Mouse (Mus musculus): Measurements from ENCODE around the gene Usp7.
A peak's percentile ranks its signal among the peaks of the same experiment; 100 is the strongest.
"Not testable (repeated sequence)": the region's sequence is repeated elsewhere in the genome, so short reads cannot be mapped to it uniquely, and the experiment has no call there.

Gene Usp7

DNA sequence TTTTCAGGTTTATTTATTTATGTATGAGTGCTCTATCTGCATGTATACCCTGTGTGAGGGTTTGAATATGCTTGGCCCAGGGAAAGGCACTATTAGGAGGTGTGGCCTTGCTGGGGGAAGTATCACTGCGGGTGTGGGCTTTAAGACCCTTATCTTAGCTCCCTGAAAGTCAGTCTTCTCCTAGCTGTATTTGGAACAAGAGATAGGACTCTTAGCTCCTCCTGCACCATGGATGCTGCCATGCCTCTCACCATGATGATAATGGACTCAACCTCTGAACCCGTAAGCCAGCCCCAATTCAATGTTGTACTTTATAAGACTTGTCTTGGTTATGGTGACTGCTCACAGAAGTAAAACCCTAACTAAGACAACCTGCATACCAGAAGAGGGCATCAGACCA lies 39.8 kb downstream of the Usp7 start:
- no peak for DNase-seq (ENCODE audit: low read depth, low spot score)

DNA sequence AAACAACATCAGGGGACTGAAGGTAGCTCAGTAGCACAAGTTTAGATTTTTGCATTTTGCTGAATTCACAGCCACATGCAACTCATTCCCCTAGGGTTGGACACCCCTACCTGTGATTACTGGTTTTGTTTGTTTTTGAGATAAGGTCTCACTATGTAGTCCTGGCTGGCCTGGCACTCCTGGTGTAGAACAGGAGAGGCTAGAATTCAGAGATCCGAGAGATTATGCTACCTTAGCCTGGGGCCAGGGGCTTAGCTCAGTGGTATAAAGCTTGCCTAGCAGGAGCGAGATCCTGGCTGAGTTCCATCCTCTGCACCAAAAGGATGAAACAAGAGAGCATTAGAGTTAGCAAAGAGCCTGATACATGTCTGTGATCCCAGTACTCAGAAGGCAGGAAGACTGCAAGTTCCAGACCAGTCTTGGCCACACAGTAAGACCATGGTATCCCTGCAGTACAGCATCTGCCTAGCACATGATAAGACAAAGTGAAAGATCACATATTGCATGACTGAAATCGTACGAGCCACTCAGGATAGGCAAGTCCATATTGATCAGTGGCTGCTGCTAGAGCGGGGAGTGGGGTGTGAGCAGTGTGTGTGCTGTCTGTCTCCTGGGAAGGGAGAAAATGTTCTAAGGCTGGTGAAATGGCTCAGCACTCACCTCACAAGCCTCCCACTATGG lies 40.4 kb downstream of the Usp7 start:
- no peak for DNase-seq (ENCODE audit: low read depth, low spot score)

DNA sequence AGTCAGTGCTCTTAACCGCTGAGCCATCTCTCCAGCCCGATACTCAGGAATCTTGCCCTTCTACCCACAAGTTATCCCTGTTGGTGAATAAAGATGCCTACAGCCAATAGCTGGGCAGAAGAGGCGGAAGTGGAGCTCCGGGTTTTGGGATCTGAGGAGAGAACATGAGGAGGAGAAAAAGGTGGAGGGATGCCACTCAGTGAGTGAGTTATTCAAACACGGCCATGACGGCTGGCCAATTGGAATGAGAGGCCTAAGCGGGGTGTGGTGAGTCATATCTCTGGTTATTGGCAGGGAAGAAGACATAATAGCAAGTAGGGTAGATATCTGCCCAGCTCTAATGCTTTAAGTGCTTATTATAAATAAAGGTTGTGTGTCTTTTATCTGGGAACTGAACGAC lies 43.2 kb downstream of the Usp7 start:
- DNase-seq (ENCODE audit: low read depth, low spot score) = no peak

DNA sequence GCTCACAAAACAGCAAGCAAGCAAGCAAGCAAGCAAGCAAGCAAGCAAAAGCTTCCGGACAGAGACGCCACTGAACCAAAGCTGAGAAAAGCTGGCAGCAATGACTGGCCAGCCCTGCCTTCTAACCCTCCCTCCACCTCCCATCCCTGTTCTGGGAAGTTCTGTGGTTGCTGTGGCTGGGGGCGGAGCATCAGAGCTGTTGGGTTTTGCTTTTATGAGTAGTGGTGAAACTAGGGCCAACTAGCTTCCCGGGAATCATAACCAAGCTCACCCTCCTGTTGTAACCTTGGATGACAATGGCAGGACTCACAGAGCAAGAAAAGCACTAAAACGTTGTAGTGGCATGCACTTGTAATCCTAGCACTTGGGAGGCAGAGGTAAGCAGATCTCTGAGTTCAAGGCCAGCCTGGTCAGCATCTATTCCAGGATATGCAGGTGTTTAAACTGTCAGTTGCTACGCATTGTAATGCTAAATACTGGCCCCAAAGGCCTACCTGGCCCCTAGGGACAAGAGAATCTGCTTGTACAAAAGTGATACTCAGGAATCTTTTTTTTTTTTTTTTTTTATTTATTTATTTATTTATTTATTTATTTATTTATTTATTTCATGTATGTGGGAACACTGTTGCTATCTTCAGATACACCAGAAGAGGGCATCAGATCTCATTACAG lies 43.8 kb downstream of the Usp7 start:
- no peak for DNase-seq (ENCODE audit: low read depth, low spot score)

DNA sequence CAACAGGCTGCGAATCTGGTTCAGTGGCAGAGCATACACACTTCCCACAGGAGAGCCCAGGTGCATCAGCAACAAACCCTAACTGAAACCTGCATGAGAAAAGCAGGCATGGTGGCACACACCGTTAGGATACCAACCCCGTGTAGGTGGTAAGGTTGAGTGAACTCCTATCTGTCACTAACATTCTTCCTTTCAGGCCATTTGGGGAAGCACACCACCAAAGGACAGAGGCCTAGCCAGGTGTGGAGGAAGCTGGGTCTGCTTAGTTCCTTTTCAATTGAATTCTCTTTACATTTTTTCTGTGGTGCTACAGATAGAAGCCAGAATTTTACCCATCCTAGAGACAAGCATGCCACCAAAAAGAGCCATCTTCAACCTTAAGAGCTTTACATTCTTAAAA lies 44.3 kb downstream of the Usp7 start:
- no peak for DNase-seq (ENCODE audit: low read depth, low spot score)

DNA sequence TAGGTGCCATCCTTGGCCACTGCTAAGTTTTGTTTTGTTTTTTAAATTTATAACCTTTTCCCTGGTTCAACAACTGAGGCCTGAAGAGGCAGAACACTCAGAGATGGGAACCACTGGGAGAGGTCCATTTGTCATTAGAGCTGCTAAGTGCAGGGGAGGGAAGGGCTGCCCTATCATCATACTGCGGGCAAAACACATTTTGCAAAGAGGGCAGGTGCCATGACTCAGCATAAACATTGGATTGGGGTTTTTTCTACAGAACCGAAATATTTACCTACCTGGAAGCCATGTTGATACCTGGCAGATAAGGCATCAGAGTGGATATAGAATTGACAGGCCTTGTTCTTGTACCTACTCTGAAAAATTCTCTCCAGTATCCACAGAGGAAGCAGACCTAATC lies 45.6 kb downstream of the Usp7 start:
- no peak for DNase-seq (ENCODE audit: low read depth, low spot score)

DNA sequence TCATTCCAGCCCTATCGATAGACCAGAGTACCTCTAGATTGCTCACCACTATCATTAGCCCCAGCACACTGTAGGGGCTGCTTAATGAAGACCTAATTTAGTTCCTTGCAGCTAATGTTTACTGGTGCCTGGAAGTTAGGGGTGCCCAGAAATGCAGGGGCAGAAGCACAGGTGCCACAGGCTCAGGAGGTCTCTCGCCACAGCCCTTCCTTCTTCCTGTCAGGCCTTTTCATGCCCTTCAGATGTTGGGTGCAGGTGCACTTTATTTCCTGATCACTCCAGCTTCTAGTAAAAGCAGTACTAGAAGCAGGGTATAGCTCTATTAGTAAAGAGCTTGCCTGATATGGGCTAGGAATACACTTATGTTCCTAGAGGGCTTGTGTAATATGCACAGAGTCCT lies 46.4 kb downstream of the Usp7 start:
- DNase-seq (ENCODE audit: low read depth, low spot score) = no peak

DNA sequence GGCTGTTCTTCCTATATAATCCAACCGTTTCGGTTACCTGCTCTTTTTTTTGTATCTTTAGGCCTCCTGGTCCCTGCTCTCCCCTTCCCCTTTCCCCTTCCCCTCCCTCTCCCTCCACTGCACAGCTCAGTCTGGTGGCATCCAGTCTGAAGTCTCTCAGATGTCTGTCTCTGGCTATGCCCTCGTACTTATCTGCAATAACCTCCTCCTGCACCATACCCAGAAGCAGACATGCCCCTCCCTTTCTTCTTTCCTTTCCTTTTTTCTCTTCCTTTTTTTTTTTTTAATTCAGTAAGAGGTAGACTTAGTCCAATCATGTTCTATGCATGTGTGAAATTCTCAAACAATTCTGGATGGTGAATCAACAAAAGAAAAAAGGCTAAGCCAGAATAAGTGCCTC lies 48.1 kb downstream of the Usp7 start:
- no peak for DNase-seq (ENCODE audit: low read depth, low spot score)

DNA sequence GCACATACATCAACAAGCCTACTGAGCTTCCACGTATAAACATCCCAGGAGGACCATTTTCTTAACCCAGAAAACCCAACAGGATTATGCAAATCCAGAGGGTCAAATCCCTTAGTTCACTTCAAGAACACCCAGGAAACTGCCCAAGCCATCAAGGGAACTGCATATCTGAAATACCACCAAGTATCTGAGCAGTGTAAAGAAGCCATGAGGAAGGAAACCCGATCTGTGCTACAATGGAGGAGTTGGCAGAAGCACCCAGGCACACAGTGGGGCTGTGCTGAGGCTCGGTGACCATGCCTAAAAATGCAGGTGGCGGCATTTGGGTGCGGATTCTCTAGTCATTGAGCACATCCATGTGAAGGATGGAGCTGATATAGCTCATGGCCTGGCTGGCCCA lies 50.4 kb downstream of the Usp7 start:
- DNase-seq (ENCODE audit: low read depth, low spot score) = no peak

DNA sequence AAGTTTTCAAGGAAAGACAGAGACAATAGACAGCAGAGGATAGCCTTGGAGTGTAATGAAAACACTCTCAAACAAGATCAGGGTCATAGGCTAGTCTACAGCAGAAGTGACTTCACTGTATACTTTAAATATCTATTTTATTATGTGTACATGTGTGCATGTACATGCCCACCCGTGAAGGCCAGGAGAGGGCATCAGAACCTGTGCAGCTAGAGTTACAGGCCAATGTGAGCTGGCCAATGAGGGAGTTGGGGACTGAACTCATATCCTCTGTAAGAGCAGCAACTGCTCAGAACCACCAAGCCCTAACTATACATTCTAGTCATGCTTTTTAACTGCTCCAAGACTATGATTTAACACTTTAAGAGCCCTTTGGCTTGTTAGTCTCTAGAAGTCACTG lies 51.0 kb downstream of the Usp7 start:
- no peak for DNase-seq (ENCODE audit: low read depth, low spot score)

DNA sequence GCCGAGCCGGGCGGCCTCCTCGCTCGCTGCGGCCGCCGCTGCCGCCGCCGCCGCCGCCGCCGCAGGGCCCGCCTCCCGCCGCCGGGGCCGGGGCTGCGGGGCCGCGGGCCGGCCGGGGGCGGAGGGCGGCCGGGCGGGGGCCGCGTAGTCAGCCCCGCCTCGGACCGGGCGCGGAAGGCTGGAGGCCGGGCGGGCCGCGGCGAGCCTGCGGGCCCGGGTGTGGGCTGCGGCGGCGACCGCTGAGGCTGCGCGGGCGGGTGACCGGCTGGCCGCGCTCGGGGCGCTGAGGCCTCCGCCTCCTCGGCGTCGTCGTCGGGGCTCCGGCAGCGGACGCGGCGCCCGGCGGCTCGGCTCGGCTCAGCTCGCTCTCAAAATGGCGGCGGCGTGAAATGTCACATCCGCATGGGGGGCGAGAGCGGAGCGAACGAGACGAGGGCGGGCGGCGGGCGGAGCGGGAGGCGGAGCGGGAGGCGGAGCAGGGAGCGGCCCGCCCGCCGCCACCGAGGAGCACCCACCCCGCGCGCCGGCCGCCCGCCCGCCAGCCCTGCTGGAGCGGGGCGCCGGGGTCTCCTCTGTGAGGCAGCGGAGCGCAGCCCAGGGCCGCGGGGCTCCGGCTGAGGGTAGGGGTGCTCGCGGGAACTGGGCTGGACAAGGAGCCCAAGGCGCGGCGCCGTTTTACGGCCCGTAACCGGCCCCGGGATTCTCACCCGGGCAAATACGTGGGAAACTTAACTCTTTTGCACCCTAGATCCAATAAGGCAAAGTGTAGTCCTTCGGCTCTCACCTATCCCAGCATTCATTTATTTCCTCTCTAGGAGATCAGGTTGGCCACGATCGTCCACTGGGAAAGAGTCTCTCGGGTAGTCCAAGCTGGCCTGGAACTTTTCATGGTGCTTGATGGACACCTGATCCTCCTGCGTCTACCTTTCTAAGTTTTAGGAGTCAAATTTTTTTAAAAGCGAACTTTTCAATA lies 53.3 kb downstream of the Usp7 start:
- peak; percentile 95 for DNase-seq (ENCODE audit: low read depth, low spot score)

DNA sequence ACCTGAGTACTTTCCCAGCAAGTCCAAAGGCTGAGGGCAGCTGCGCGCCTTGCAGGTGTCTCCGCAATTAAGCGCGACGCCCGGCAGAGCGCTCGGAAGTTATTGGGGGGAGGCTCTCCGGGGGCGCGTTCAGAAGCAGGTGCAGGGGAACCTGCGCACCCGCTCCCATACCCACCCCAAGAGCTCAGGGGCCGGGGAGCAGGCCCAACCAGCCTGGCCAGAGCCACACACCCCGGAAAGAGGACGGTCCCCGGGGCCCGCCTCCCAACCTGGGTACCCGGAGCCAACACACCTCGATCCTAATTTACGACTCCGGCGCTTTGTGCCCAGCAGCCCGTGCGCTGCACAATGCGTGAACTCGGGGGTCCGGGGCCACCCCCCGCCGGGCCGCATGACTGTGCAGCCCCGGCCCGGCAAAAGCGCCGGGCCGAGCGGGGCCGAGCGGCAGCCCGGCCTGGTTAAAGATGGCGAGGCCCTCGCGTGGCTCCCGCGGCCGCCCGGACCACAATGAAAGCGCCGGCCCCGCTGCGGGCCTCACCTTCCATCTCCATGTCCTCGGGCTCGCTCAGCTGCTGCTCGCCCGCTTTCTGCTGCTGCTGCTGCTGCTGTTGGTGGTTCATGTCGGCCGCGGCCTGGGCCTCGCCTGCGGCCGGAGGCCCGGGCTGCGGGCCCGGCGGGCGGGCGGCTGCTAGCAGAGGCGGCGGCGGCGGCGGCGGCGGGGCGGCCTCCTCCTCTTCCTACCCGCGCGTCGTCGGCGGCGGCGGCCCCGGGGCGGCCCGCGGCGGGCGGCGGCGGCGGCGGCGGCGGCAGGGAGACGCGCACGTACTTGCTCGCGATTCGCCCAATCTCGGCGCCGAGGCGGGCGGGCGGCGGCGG lies 54.2 kb downstream of the Usp7 start:
- peak; percentile 51 for DNase-seq (ENCODE audit: low read depth, low spot score)

DNA sequence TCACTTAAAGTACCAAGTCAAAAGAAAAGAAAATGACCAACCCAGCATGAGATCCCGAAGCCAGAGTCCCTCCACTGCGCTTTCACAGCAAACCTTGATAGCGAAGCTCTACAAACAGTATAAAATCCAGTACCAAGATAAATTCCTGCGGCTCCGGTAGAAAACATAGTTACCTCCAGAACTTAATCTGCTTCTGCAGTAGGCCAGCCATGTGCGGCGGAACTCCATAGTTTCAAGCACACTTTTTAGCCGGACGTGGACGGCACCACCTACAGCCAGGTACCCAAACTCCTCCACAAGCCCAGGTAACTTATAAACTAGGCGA lies 54.8 kb downstream of the Usp7 start:
- no peak for DNase-seq (ENCODE audit: low read depth, low spot score)

DNA sequence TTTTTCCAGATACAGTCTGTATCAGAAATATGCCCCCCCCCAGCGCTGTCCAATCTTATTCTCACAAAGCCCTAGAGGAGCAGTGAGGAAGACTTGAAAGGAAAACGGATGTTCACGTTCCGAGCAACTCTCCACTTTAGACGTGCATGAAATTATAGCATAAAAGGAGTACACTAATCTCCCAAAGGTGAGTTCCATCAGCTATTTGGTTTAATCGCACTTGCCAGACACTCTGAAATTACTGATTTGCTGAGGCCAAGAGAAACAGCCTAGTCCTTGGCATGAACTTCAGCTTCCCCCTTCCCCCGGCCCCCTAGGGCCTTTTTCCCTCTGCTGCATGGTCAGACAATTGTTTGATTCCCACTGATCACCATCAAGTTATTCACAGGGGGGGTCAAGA lies 55.4 kb downstream of the Usp7 start:
- DNase-seq (ENCODE audit: low read depth, low spot score) = no peak

DNA sequence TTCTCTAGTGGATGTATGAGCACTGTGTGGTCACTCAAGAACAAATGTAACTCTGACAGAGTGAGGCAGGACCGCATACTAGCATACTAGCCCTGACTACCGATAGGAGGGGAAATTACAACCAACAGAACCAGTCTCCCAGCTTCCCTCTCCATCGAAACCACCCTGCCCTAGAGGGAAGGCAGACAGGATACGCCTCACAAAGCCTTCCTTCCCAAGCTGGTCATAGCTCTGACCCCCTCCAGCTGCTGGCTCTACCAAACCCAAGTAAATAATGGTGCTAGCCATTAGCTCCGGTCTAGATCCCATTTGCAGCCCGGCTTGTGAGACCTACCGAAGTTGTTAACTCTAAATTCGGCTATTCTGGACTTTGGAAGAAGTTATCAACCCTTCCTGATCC lies 56.1 kb downstream of the Usp7 start:
- DNase-seq (ENCODE audit: low read depth, low spot score) = no peak

DNA sequence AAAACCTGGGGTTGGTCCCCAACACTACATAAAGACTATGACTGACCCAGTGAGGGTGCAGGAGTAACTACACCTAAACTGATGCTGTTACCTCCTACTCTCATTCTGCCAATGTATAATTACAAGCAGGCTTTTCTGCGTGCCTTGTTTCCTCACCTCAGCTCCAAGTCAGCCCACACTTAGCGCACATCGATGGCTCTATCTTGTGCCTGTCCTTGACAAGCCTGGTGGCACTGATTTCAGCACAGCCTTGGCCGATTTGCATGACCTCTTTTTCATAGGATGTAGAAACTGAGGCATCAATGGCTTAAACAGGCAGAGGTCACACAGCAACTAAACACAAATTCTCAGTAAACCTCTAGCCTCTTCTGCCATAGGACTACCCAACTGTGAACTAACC lies 57.4 kb downstream of the Usp7 start:
- peak; percentile 51 for DNase-seq (ENCODE audit: low read depth, low spot score)

DNA sequence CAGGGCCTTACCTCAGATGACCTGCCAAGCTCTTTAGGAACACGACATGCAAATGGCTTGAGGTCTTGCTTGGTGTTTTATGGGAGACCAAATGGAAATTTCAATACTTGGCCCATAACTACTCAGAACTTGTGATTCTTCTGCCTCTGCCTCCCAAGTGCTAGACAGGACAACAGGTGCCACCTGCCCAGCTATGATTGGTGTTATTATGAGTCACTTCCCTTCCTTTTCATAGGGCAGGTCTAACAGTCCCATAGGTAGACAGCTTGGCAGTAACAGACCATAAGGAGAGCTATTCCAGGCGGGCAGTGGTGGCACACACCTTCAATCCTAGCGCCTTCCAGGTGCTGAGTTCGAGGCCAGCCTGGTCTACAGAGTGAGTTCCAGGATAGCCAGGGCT lies 58.5 kb downstream of the Usp7 start:
- DNase-seq (ENCODE audit: low read depth, low spot score) = no peak

DNA sequence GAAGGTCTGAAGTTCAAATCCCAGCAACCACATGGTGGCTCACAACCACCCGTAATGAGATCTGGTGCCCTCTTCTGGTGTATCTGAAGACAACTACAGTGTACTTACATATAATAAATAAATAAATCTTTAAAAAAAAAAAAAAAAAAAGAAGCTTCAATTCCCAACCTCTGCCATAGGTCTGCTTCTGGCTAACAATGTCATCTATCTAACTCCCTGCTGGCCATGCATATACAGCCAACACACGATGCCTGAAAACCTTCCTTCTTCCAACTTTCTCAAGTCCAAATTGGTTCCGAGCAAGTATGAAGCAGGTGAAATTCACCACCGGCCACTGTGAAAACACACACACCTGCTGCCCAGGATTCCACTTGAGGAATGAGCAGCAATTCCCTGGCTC lies 59.7 kb downstream of the Usp7 start:
- not testable (repeated sequence) for DNase-seq (ENCODE audit: low read depth, low spot score)

DNA sequence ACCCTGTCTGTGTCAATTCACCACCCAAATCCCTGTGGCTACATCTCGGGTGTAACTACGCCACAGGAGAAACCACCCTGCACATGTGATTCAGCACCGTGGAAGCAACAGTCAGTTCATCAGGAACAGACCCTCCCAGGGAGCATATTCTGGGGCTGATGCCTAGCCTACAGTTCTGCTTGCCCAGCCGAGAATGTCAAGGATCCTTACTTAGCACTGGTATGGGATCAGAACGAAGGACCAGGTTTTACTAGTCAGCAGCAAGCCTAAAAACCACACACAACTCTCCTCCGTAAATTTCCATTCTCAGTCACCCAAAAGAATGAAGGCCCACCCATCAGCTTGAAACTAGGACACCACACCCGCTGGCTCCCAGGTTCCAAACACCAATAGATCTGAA lies 60.5 kb downstream of the Usp7 start:
- DNase-seq (ENCODE audit: low read depth, low spot score) = no peak

DNA sequence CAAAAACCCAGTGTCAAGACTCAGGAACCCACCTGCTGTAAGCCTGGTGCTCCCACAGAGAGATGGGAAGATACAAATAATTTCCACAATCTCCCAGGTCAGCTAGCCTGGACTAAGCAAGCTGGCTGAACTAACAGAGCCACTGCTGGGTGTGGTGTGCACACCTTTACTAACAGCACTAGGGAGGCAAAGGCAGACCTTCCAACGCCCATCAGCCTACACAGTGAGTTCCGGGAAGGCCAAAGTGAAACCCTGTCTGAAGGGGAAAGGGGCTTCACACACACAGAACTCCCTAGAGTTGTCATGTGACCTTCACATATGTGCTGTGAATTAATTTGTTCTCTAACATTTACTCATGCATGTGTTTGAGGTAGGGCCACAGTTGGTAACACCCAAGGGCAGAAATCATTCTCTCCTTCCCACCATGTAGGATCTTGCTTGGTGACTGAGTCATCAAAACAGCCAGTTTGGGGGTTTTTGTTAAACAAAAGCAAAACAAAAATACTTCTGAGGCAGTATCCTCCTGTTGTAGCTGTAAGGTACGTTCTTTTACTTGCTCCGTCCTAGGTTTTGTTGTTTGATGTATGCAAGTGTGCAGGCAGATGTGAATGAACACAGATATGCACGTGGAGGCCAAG lies 63.9 kb downstream of the Usp7 start:
- DNase-seq (ENCODE audit: low read depth, low spot score) = no peak

DNA sequence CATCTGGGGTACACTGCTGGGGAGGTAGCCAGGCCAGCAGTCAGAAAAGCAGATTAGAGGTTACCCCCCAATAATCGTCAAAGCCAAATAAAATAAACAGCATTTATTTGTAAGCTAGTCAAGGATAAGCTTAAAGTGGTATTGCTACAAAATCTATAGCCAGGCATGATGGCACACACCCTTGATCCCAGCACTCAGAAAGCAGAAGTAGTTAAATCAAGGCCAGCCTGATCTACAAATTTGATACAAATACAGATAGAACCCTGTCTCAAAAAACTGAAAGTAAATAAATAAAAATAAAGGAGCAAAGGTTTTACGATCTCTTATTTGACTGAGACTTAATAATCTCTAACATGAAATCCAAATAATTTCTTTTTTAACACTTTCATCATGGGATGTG lies 66.3 kb downstream of the Usp7 start:
- DNase-seq (ENCODE audit: low read depth, low spot score) = no peak

All from brain, adult 2 months (tissue).